Mouse (Mus musculus) layer of hippocampus, adult 9-10 months (tissue): ENCODE measurements around the gene Wdfy1.

Experiments
- DNase-seq: peaks from one replicate; pipeline ENCODE4 v3.0.0; 2022; ENCODE audit warnings: low spot score

The Wdfy1 gene

DNA sequence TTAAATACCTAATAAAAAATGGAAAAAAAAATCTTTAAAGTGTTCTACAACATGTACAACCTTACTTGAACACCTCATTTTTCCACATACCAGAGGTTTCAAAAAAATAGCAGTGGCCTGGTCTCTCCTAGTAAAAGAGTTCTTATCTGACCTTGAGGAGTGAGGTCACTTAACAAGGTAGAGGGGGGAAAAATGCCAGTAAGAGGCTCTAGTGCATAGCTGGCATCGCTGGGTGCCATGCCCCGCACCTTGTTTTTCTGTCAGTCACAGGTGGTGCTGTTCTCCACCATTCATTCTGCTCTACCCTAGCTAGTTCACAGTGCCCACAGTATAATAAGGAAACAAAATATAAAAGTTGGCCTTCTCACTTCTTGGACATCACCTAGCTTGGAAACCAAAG, 121.0 kb downstream of the Wdfy1 start:
- no peak for DNase-seq
